Mouse (Mus musculus): ENCODE measurements around the gene Proca1.
A peak's percentile ranks its signal among the peaks of the same experiment; 100 is the strongest.

The Proca1 gene

DNA sequence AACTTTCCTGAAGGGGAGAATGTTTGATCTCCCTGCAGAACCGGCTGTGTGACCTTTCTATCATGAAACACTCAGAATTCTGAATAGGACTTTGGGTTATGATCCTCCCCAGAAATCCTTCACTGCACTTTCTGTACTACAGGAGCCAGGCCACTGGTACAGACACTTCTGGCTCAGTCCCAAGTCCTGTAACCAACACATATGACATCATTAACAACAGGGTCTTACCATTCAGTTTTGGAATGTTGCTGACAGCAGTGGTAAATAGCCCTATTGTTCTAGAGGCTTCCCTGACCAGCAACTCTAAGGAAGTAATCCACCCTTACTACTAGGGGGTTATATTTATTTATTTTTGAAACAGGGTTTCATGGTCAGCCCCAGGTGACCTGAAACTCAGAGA is at the start of gene Proca1:
Gene Proca1, plus strand, starts transcription at position 280 of the 400 bp plus-strand sequence.
- no peak for DNase-seq (ENCODE audit: low spot score in 2 of 2)

- no peak for DNase-seq (ENCODE audit: low spot score in 2 of 2)
Measured at GRCm38 (mm10) chr11:78143520-78143919, 49.7 kb upstream of the Proca1 start.

DNA sequence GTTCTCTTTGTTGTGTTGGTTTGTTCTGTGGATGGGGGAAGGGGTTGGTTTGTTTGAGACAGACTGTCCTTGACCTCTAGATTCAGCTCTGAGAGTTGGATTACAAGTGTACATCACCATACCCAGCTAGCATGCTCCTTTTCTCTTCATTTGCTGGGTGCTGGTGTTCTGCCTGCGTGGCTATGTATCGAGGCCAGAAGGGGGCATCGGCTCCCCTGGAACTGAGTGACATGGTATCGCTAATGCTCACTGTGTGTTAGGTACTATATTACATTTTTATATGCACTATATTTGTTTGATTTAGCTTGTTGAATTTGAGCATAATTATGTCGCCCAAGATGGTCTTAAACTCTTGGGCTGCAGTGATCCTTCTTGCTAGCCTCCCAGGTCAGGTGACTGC is 47.0 kb upstream of the Proca1 start:
- no peak for DNase-seq (ENCODE audit: low spot score in 2 of 2)

DNA sequence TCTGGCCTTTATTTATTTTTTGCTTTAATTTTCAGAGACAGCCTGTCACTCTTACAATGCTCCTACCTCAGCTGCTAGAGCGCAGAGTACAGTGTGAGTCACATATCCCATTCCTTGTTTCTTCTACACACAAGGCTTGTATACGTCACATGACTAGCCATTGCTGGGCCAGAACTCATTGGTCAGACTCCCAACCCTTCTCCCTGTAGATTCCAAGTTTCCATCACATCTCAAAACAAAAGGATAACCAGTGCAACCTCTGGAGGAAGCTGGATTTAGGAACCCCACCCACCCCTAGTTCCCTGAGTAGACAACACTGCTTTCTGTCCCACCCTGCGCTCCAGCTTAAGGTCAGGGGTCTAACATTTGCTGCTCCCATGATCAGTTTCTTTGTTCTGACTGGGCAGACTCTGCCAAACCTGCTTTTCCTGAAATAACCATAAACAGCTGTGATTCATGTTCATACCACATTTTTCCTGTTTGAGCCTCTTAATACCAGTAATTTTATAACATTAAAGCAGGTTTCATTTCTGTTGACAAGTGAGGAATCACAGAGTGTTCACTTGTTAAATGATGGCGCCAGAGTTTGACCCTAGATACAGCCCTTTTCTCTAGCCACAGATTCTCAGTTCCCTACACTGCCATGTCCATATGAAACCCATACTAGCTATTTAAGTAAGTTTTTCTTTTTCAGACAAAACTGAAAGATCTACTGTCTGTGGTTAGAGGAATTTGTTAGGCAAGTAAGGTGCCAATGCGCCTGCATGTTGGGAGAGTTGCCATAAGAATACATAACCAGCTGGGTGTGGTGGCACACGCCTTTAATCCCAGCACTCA is 46.3 kb upstream of the Proca1 start:
- no peak for DNase-seq (ENCODE audit: low spot score in 2 of 2)

DNA sequence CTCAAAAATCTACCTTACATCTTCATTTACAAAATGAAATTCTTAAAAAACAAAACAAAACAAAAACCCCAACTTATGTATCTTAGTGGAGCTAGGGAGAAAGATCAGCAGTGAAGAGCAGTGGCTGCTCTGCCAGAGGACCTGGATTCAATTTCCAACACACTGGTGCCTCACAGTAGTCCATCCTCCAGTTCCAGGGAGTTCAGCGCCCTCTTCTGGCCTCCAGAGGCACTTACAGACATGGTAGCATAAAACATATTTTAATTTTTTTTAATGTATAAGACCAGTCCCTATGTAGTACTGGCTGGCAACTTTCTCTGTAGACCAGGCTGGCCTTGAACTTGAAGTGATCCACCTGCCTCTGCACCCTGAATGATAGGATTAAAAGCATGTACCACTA is 42.0 kb upstream of the Proca1 start:
- no peak for DNase-seq (ENCODE audit: low spot score in 2 of 2)

DNA sequence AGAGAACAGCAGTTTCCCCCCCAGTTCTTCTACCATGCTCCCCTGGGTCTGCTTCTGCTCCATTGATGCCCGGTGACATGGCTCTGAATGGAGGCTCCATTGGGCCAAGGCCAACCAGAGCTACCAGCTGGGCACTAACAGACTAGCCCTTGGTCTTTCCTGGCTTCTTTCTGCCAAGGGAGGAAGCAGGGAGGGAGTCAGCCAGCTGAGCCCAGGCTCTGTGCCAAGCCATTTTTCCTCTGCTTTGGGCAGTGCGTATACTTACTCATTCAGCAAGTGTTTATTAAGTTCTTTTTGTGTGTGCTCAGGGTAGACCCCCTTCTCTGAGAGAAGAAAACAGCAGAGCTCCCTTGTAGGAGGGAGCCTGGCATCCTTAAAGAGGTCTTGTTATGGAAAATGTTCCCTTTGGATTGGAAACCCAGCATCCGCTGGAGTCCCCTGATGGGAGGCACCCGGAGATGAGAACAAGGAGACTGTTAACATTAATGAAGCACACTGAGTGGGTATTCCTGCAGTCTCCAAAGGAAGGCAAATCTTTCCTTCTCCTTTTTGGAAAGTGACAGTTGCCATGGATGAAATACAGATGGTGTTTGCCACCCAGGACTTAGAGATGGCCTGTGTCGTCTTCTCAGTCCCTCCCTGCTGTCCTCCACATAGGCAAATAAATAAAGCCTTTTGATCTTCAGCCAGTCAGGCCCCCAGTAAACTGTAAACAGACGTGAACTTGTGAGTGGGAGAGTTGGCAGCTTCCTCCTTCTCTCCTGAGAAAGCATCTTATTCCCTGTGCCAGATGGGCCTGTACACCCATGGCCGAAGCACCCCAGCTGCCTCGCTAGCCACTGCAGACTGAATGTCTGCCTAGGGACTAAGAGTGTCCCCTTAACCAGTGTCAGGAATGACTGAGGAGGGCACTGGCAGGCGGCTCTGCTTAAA is 40.6 kb upstream of the Proca1 start:
- DNase-seq (ENCODE audit: low spot score in 2 of 2), result peak in 1 of 2 experiments; percentile 91

GRCm38 (mm10) chr11:78153778-78154177 is 39.4 kb upstream of the Proca1 start:
- DNase-seq (ENCODE audit: low spot score in 2 of 2), result no peak

GRCm38 (mm10) chr11:78155674-78156073 is 37.5 kb upstream of the Proca1 start:
- no peak for DNase-seq (ENCODE audit: low spot score in 2 of 2)

DNA sequence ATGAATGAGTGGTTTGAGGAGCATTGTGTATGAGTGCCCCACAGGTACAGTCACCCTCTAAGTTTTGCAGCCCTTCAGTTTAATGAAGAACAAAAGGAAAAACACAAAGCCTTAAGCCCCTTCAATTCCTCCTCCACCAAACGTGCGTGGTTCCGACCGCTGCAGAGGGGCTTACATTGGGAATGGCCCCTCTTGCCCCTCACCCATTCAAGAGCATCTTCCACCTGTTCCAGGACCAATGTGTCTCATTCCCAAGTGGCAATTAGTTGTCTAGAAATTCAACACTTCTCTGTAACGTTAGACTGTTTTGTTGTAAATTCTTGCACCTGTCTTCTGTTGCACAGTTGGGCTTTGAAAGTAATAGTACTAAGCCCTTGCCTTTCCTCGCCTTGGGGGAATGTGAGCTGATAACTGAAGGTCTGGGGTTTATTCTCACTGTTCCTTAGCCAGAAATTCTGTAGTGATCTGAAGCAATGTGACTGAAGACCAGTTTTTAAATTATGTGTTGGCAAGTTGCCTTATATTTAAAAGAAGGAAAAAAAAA is 37.0 kb upstream of the Proca1 start:
- no peak for DNase-seq (ENCODE audit: low spot score in 2 of 2)

DNA sequence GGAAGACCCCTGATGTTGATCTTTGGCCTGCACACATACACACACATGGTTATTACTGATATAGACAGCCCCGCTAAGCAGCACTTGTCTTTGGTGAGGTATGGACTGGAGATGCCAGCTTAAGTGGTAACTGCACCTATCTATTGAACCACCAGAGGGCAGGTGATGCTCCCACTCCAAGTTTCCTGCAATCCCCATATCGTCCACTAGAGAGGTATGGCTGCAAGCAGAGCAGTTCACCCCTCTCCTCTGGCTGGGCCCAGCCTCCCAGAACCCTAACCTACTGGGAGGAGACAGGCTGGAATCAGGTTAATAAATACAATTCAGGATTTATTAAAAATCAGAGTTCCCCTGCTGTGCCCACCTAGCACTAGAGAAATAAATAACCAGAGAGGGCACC is 34.1 kb upstream of the Proca1 start:
- DNase-seq (ENCODE audit: low spot score in 2 of 2), result peak in 1 of 2 experiments; percentile 81

DNA sequence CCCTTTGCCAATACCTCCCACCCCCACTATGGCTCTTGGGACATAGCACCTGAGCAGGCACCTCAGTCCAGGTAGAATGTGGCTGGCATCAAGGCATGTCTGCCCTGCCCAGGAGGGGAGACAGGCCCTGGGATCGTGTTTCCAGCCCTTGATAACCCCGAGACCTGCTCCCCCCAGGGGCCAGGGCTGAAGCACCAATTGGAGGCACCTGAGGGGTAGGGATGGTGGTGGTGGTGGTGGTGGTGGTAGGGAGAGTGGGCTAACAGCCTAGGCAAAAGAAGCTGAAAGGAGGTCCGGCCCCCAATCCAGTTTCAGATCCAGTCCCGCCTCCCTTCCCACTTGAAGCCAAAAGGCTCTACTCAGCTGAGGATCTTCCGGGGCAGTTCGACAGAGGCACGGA is 33.6 kb upstream of the Proca1 start:
- DNase-seq (ENCODE audit: low spot score in 2 of 2), result no peak

DNA sequence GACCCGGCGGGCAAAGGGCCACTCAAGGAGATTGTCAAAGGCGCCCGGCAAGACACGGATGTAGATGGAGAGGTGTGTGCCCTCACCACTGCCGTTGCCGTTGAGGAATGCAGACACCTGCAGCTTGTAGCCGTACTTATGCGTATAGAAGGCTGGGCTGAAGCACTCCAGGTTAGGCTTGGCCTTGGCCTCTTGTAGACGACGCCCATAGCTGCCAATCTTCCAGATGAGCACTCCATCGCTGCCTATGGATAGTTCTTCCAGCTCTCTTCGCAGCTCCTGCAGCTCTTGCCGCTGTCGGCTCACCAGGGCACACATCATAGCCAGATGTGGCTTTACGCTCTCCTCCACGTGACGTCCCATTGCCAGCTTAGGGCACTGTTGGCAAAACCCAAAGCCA is 33.0 kb upstream of the Proca1 start:
- no peak for DNase-seq (ENCODE audit: low spot score in 2 of 2)

GRCm38 (mm10) chr11:78160675-78161074 is 32.5 kb upstream of the Proca1 start:
- DNase-seq (ENCODE audit: low spot score in 2 of 2), result no peak

DNA sequence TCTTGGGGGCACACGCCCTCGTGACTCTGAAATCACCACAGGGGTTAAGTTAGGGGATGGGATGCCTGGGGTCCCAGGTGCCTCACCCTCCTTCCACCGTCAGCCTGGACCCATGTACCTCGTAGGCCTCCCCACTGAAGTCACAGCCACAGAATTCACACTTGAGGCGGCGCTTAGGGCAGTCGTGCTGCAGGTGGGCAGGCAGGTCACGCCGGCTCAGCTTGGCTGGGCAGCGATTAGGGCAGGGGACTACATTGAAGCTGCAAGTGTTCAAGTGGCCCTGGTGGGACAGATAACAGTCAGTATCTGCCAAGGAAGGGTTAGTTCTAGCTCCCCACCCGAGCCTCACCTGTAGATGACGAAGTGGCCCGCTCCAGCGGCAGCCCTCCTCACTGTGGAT is 32.0 kb upstream of the Proca1 start:
- DNase-seq (ENCODE audit: low spot score in 2 of 2), result no peak

- no peak for DNase-seq (ENCODE audit: low spot score in 2 of 2)
Measured at GRCm38 (mm10) chr11:78161968-78162367, 31.2 kb upstream of the Proca1 start.

DNA sequence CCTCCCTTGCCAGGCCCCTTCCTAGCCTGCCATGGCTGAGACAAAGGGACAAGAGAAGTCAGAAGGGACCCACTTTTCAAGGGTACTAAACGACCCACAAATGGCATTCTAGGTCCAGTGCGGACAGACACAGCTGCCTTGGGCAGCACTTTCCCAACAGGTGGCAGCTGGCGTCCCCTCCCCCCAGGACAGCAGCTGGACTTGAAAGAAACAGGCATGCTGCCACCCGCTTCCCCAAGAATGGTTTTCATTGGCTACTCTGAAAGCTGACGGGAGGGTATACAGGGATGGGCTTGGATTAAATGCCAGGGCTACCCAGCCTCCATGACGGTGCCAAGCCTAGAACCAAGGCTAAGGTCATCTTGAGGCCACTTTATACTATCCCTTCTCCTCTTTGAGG is 30.7 kb upstream of the Proca1 start:
- peak in 1 of 2 experiments; percentile 63 for DNase-seq (ENCODE audit: low spot score in 2 of 2)

DNA sequence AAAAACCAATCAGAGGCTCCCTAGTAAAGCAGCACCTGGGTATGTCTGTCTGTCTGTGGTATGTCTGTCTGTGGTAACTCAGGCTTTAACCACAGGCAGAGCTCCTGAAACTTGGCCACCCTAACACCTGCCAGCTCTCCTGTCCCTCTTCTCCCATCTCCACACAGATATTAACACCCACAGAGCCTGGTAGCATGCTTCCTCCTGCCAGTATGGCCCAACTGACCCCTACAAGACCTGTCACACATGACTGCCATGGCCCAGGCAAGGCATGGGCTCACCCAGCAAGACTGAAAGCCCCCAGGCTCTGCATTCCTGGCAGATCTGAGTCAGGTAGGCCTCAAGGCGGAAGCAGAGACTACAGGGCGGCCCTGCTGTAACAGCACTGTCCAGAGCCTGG is 30.1 kb upstream of the Proca1 start:
- DNase-seq (ENCODE audit: low spot score in 2 of 2), result no peak

DNA sequence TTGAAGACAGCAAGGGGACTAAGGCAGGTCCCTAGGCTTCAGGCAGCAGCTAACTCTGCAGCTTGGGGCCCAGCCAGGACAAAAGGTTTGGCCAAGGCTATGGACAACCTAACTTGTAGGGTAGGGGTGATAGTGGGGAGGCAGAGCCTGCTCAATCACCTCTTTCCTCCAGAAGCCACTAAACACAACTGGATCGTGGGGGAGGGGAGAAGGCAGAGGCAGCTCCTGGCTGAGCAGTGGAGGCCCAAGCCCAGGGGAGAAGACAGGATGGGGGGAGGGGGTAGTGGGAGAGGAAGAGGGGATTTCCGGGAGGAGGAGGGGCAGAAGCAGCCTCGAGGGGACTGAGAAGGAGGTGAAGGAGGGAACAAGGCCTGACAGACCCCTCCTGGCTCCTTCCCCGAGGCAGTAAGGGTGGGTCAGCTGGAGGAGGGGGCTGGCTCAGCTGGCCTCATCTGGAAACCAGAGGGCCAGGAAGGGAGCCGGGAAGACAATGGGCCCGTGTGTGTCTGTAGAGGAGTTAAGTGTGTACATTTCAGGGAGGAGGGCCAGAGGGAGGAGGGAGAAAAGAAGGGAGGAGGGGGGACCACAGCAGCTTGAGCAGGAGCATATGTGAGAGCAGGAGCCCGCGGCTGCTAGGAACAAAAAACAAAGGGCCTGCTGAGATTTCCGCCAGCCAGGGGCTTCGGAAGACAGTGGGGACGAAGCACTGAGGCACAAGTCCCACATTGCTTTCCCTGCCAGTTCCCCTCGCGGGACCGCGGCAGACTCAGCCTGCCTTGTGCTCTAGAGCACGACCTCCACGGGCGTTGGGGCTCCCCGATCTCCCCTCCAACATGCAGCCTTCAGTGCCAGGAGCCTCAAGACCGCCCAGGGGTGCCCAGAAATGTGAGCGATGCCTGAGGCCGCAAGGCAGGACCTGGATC is 29.2 kb upstream of the Proca1 start:
- no peak for DNase-seq (ENCODE audit: low spot score in 2 of 2)

GRCm38 (mm10) chr11:78164604-78164923 is 28.6 kb upstream of the Proca1 start:
- DNase-seq (ENCODE audit: low spot score in 2 of 2), result no peak

GRCm38 (mm10) chr11:78164924-78165760 is 28.1 kb upstream of the Proca1 start, which contains the start of gene Traf4:
Gene Traf4 (minus strand): TSS chr11:78165589.
- DNase-seq (ENCODE audit: low spot score in 2 of 2), result peak in 1 of 2 experiments; percentile 83

GRCm38 (mm10) chr11:78165761-78166109 is 27.5 kb upstream of the Proca1 start:
- DNase-seq (ENCODE audit: low spot score in 2 of 2), result peak in 1 of 2 experiments; percentile 50
